Comparison of ENCODE assay signal across 9 mouse cellular contexts in genomic region chr6:108663241-108664194, GRCm38 (mm10). TPM values are rescaled to one million over a fixed set of nuclear protein-coding genes. Genes with fewer than 3 reads are reported as not detected.
DNase-seq lines count a peak whose midpoint lies in the region; ATAC-seq and TF ChIP-seq lines count a peak whose summit lies in the region.
"Had no signal": no experiment of that assay in that cellular context is flagged by ENCODE, and none has a peak within 500 bp of the region (broad histone marks: within the 10 kb centered on the region; RNA-seq: fewer than 3 reads in every experiment).

No protein-coding gene starts in this region.

- no peak for TF ChIP-seq POLR2A in limb, embryonic 14.5 days (IDR thresholded peaks at IDR 0.05; ENCODE audit: borderline replicate concordance, extremely low read depth, insufficient read depth, insufficient read length)

- H3K27me3 ChIP-seq in heart, embryonic 14.5 days (ENCODE audit: control insufficient read depth, insufficient read depth, low read length), result no peaks in the 10 kb centered on the region
- H3K27me3 ChIP-seq in limb, embryonic 14.5 days (ENCODE audit: control insufficient read depth, insufficient read depth, low read length), result no peaks in the 10 kb centered on the region; the same call in 1 of the 2 replicates

- H3K4me1 ChIP-seq in heart, embryonic 14.5 days (ENCODE audit: control insufficient read depth in 2 of 2, insufficient read depth in 2 of 2, low read length in 2 of 2), result peaks cover 18 to 45% of the 10 kb centered on the region in 2 experiments
- H3K4me1 ChIP-seq in limb, embryonic 14.5 days (ENCODE audit: control insufficient read depth, insufficient read depth, low read length), result peaks cover 22% of the 10 kb centered on the region

- WGBS in heart, embryonic 14.5 days, result 69% methylated on average over 8 of the region's 8 CpGs
- 78% methylated on average over 8 of the region's 8 CpGs for WGBS in limb, embryonic 14.5 days

- peak overlapping the region; percentile 82 for H3K4me2 ChIP-seq in heart, embryonic 14.5 days (ENCODE audit: low read length)
- peak overlapping the region; percentile 8; the same call in 1 of the 2 replicates for H3K4me2 ChIP-seq in limb, embryonic 14.5 days (replicated peaks; ENCODE audit: low read depth, low read length, severe bottlenecking)

- H3K9ac ChIP-seq in heart, embryonic 14.5 days (ENCODE audit: low read length), result peak overlapping the region; percentile 92
- H3K9ac ChIP-seq in limb, embryonic 14.5 days (ENCODE audit: low read depth, low read length, severe bottlenecking), result no peak overlapping the region

- H3K36me3 ChIP-seq in heart, embryonic 14.5 days (ENCODE audit: control insufficient read depth, insufficient read depth, low read length), result peaks cover 40% of the 10 kb centered on the region
- H3K36me3 ChIP-seq in limb, embryonic 14.5 days (ENCODE audit: control insufficient read depth, insufficient read depth, low read length), result peaks cover 16% of the 10 kb centered on the region

- peak overlapping the region; percentile 1 to 59; a peak in 3 of 4 replicates for H3K4me3 ChIP-seq in heart, embryonic 14.5 days (ENCODE audit: control insufficient read depth in 1 of 2, insufficient read depth in 1 of 2, low read depth in 1 of 2, low read length in 2 of 2)
- H3K4me3 ChIP-seq in limb, embryonic 14.5 days (replicated peaks; ENCODE audit: low read length), result no peak overlapping the region

- H3K9me3 ChIP-seq in heart, embryonic 14.5 days (ENCODE audit: control insufficient read depth, low read length), result no peaks in the 10 kb centered on the region
- no peaks in the 10 kb centered on the region for H3K9me3 ChIP-seq in limb, embryonic 14.5 days (ENCODE audit: control insufficient read depth, low read length)

- H3K27ac ChIP-seq in heart, embryonic 14.5 days (replicated peaks in 1 of 2; ENCODE audit: control insufficient read depth in 1 of 2, insufficient read depth in 1 of 2, low read depth in 2 of 2, low read length in 2 of 2), result no peak overlapping the region
- no peak overlapping the region for H3K27ac ChIP-seq in limb, embryonic 14.5 days (replicated peaks; ENCODE audit: low read depth, low read length)

- ATAC-seq in heart, embryonic 14.5 days (ENCODE audit: insufficient number of reproducible peaks, insufficient read depth, low FRiP score, low read depth), result no peak
- no peak for ATAC-seq in limb, embryonic 14.5 days (ENCODE audit: low FRiP score, low read depth)

- DNase-seq in heart, adult 8-10 months (ENCODE audit: low spot score), result no peak
- DNase-seq in 416B (ENCODE audit: low read depth) (peak; percentile 27), MEL-GATA-1-ER (ENCODE audit: extremely low read depth, low read depth) (peak; percentile 74), MN1 (ENCODE audit: low spot score) (no peak)
- no peak for DNase-seq in limb, embryonic 14.5 days (ENCODE audit: low spot score)
- no peak for DNase-seq in embryo, embryonic 10.5 days (ENCODE audit: low spot score)
- DNase-seq in thymus, postnatal 25 days, result no peak
- DNase-seq: spleen, adult 18-20 months had no signal

RNA-seq across cellular contexts. Expression of gene Bhlhe40, which starts 3.1 kb away (rescaled TPM):
- 20.1 and 20.9 TPM in 2 replicates for polyA plus RNA-seq in heart, embryonic 14.5 days (2014; fragmentation: Nextera tagmentation; extraction: Ambion mirVana)
- total RNA-seq in heart, adult 8-10 months (2022), result 10 to 100 TPM; 48.6 to 66.7 (median 51.4) TPM
- polyA plus RNA-seq in limb, embryonic 14.5 days (2012; rRNA removed), result 10.8 and 11.9 TPM in 2 replicates
- 27.6 and 31.7 TPM in 2 replicates for polyA plus RNA-seq in limb, embryonic 14.5 days (2014; fragmentation: Nextera tagmentation; extraction: Ambion mirVana)

Comparison
In these comparisons a context has a peak if more than half of its experiments do, and no peak if none do; other contexts are left out.
1. DNase-seq: peak in 416B (single experiment) and MEL-GATA-1-ER (single experiment); none in heart, adult 8-10 months (single experiment), limb, embryonic 14.5 days (single experiment), embryo, embryonic 10.5 days (single experiment), MN1 (single experiment) and thymus, postnatal 25 days (single experiment).